Mouse (Mus musculus): Measurements from ENCODE around the gene Crb2. TPM values are rescaled to one million over a fixed set of nuclear protein-coding genes. Genes with fewer than 3 reads are reported as not detected.

The Crb2 gene
- polyA plus RNA-seq, 1 experiment from 2014 or later: 7.7 TPM

DNA sequence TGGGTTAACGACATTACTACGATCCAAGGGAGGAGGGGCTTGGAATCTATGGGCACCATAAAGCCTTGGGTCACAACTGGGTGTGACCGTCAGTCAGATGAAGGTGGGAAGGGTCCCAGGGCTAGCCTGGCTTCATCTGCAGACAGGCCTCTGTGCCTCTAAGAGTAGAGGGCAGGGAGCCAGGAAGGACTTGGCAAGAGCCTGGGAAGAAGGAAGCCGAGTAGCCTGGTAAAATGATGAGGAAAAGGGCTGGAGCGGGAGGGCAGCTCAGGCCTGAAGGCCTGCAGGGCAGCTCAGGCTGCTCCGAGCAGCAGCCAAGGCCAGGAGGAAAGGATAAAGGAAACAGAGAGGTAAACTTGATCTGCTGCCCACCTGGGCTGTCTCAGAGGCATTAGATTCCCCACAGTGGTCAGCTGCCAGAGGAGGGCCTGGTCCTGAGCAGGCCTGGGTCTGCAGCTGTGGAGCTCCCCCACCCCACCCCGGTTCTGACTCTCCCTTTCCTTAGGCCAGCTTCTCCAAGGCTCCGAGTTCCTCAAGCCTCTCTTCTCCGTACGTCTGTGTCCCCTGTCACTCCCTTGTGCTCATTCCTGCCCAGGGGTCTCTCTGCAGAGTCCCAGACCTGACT, 27.5 kb upstream of the Crb2 start:
- no peaks in the 10 kb centered on the region for H3K9me3 ChIP-seq (ENCODE audit: control insufficient read depth, low read length)
- no peak overlapping the region for H3K4me2 ChIP-seq (replicated peaks; ENCODE audit: low read depth, low read length)
- H3K4me3 ChIP-seq (ENCODE audit: low read depth, low read length): no peak overlapping the region
- DNase-seq (ENCODE audit: low spot score) (no peak), ATAC-seq (ENCODE audit: low FRiP score) (no peak)
- H3K27ac ChIP-seq (ENCODE audit: low read depth, low read length): no peak overlapping the region
- H3K4me1 ChIP-seq (replicated peaks; ENCODE audit: control insufficient read depth, insufficient read depth, low read length): no peaks in the 10 kb centered on the region
- H3K36me3 ChIP-seq (ENCODE audit: control insufficient read depth, insufficient read depth, low read length): no peaks in the 10 kb centered on the region
- 55% methylated on average over 10 of the region's 10 CpGs for WGBS
- no peak overlapping the region for H3K9ac ChIP-seq (ENCODE audit: low read depth, low read length)
- no peaks in the 10 kb centered on the region for H3K27me3 ChIP-seq (ENCODE audit: control insufficient read depth, insufficient read depth, low read length)

DNA sequence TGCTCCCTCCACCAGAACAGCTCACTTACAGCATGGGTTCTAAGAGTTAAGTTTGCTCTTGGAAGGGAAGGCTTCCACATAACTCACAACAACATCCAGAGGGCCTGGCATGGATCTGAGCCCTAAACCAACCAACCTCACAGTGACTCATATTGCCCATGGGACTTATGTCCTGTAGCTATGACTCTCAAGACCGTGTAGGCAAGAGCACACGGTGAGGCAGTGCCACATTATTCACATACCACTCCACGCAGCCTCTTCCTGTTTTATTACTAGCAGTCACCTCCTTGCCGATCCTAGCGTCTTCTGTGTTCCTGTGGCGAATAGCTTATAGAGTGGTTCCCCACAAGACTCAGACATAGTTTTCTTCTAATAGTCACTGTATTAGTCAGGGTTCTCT, 26.7 kb upstream of the Crb2 start:
- Histone ChIP-seq H3K36me3 (ENCODE audit: control insufficient read depth, insufficient read depth, low read length) (no peaks in the 10 kb centered on the region), H3K4me3 (ENCODE audit: low read depth, low read length) (no peak overlapping the region), H3K4me1 (replicated peaks; ENCODE audit: control insufficient read depth, insufficient read depth, low read length) (no peaks in the 10 kb centered on the region), H3K4me2 (replicated peaks; ENCODE audit: low read depth, low read length) (no peak overlapping the region), H3K9ac (ENCODE audit: low read depth, low read length) (no peak overlapping the region), H3K9me3 (ENCODE audit: control insufficient read depth, low read length) (no peaks in the 10 kb centered on the region), H3K27me3 (ENCODE audit: control insufficient read depth, insufficient read depth, low read length) (no peaks in the 10 kb centered on the region), H3K27ac (ENCODE audit: low read depth, low read length) (no peak overlapping the region)
- WGBS: 77% methylated on average over 6 of the region's 6 CpGs
- DNase-seq (ENCODE audit: low spot score) (no peak), ATAC-seq (ENCODE audit: low FRiP score) (no peak)

DNA sequence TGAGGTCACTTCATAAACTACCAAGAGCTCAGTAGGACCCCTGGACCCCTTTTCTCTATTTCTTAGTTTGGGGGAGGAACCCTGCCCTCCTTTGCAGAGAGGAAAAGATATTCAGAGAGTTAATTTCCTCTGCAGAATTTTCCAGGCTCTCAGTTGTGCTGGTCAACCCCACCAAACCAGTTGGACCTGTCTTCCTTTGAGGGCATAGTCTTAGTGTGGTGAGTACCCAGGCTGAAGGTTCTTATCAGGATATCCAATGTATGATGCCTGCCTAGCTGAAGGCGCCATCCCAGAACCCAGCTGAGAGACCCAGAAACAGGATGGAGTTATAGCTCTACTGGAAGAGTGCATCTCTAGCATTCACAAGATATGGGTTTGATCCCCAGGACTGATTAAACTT, 24.9 kb upstream of the Crb2 start:
- Histone ChIP-seq H3K9me3 (ENCODE audit: control insufficient read depth, low read length) (no peaks in the 10 kb centered on the region), H3K36me3 (ENCODE audit: control insufficient read depth, insufficient read depth, low read length) (no peaks in the 10 kb centered on the region), H3K27ac (ENCODE audit: low read depth, low read length) (no peak overlapping the region), H3K27me3 (ENCODE audit: control insufficient read depth, insufficient read depth, low read length) (no peaks in the 10 kb centered on the region), H3K4me1 (replicated peaks; ENCODE audit: control insufficient read depth, insufficient read depth, low read length) (no peaks in the 10 kb centered on the region), H3K4me3 (ENCODE audit: low read depth, low read length) (no peak overlapping the region), H3K9ac (ENCODE audit: low read depth, low read length) (no peak overlapping the region), H3K4me2 (replicated peaks; ENCODE audit: low read depth, low read length) (no peak overlapping the region)
- DNase-seq (ENCODE audit: low spot score): no peak
- no peak for ATAC-seq (ENCODE audit: low FRiP score)
- 97% methylated on average over 1 of the region's 1 CpGs for WGBS

DNA sequence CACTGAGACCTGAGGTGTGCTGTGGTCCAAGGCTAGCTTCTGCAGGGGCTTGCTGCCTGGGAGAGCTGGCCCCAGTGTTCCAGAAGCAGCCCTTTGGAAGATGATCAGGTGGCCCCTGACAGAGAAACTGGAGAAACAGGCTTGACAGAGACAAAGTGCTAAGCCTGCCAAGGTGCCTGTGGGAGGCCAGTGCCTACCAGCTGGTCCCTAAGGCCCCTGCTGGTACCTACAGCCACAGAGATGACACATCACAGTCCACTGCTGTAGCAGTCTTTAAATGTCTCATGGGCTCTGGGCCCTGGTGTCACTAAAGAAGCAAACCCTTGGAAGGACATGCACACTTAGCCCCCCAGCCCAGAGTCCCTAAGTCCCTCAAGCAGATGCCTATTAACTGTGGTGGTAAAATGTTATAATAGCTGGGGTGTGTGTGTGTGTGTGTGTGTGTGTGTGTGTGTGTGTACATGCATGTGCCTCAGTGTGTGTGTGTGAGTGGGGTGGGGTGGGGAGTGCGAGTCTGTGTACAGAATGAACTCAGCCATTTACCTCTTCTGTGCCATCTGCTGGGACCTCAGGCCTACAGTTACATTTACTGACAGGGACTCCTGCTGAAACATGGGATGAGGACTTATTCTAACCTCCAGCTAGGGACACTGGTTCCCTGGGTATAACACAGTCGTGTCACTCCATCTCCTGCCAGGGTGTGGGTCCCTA, 19.7 kb upstream of the Crb2 start:
- Histone ChIP-seq H3K27ac (ENCODE audit: low read depth, low read length) (no peak overlapping the region), H3K4me3 (ENCODE audit: low read depth, low read length) (no peak overlapping the region), H3K4me1 (replicated peaks; ENCODE audit: control insufficient read depth, insufficient read depth, low read length) (no peaks in the 10 kb centered on the region; the same call in 1 of the 2 replicates), H3K9me3 (ENCODE audit: control insufficient read depth, low read length) (no peaks in the 10 kb centered on the region), H3K27me3 (ENCODE audit: control insufficient read depth, insufficient read depth, low read length) (no peaks in the 10 kb centered on the region), H3K36me3 (ENCODE audit: control insufficient read depth, insufficient read depth, low read length) (no peaks in the 10 kb centered on the region), H3K9ac (ENCODE audit: low read depth, low read length) (no peak overlapping the region), H3K4me2 (replicated peaks; ENCODE audit: low read depth, low read length) (no peak overlapping the region)
- ATAC-seq (ENCODE audit: low FRiP score) (no peak), DNase-seq (ENCODE audit: low spot score) (no peak)
- 78% methylated on average over 2 of the region's 2 CpGs for WGBS

DNA sequence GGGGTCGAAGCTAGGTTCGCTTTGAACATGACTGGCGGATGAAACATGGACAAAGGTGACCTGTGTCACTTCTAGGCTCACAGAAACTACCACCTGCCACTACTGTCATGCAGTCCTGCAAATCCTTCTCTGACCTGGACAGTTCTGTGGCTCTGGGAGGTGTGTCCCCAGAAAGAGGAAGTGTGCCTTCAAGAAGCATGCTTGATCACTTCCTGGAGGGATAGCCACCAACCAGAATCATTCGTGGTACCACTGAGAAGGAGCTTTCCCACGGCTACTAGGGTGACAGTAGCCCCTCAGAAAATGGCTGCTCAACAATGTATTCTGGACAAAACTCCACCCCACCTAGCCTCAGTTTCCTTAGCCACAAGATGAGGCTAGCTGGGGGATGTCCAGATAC, 19.0 kb upstream of the Crb2 start:
- H3K27me3 ChIP-seq (ENCODE audit: control insufficient read depth, insufficient read depth, low read length): no peaks in the 10 kb centered on the region
- no peak for ATAC-seq (ENCODE audit: low FRiP score)
- WGBS: 89% methylated on average over 5 of the region's 5 CpGs
- H3K4me2 ChIP-seq (replicated peaks; ENCODE audit: low read depth, low read length): no peak overlapping the region
- no peaks in the 10 kb centered on the region for H3K36me3 ChIP-seq (ENCODE audit: control insufficient read depth, insufficient read depth, low read length)
- DNase-seq (ENCODE audit: low spot score): no peak
- no peaks in the 10 kb centered on the region for H3K9me3 ChIP-seq (ENCODE audit: control insufficient read depth, low read length)
- no peak overlapping the region for H3K4me3 ChIP-seq (ENCODE audit: low read depth, low read length)
- no peaks in the 10 kb centered on the region; the same call in 1 of the 2 replicates for H3K4me1 ChIP-seq (replicated peaks; ENCODE audit: control insufficient read depth, insufficient read depth, low read length)
- no peak overlapping the region for H3K9ac ChIP-seq (ENCODE audit: low read depth, low read length)
- no peak overlapping the region for H3K27ac ChIP-seq (ENCODE audit: low read depth, low read length)

DNA sequence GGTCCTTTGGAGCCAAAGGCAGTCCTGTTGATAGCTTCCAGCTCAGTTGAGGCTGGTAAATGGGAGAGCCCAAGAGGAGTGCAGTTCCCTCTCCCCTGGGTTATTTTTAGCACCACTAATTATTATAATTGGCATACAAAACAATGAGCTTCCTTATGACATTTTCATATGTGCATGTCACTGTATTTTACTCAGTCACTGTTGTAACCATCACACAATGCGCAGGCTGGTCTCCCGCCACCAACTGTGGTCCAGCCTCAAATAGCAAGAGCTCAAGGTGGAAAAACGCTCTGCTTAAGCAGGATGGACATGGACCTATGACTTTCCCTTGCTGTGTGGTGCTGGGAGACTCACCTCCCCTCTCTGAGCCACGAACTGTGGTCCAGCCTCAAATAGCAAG, 18.3 kb upstream of the Crb2 start:
- ATAC-seq (ENCODE audit: low FRiP score) (0 out of 2 replicates have a peak, but pooled peaks have one; percentile 2), DNase-seq (ENCODE audit: low spot score) (no peak)
- Histone ChIP-seq H3K9me3 (ENCODE audit: control insufficient read depth, low read length) (no peaks in the 10 kb centered on the region), H3K4me1 (replicated peaks; ENCODE audit: control insufficient read depth, insufficient read depth, low read length) (no peaks in the 10 kb centered on the region; the same call in 1 of the 2 replicates), H3K27me3 (ENCODE audit: control insufficient read depth, insufficient read depth, low read length) (no peaks in the 10 kb centered on the region; the same call in 1 of the 2 replicates), H3K4me3 (ENCODE audit: low read depth, low read length) (no peak overlapping the region), H3K27ac (ENCODE audit: low read depth, low read length) (peak overlapping the region; percentile 61), H3K4me2 (replicated peaks; ENCODE audit: low read depth, low read length) (no peak overlapping the region), H3K36me3 (ENCODE audit: control insufficient read depth, insufficient read depth, low read length) (no peaks in the 10 kb centered on the region), H3K9ac (ENCODE audit: low read depth, low read length) (peak overlapping the region; percentile 21; the same call in 1 of the 2 replicates)
- WGBS: 82% methylated on average over 4 of the region's 4 CpGs

DNA sequence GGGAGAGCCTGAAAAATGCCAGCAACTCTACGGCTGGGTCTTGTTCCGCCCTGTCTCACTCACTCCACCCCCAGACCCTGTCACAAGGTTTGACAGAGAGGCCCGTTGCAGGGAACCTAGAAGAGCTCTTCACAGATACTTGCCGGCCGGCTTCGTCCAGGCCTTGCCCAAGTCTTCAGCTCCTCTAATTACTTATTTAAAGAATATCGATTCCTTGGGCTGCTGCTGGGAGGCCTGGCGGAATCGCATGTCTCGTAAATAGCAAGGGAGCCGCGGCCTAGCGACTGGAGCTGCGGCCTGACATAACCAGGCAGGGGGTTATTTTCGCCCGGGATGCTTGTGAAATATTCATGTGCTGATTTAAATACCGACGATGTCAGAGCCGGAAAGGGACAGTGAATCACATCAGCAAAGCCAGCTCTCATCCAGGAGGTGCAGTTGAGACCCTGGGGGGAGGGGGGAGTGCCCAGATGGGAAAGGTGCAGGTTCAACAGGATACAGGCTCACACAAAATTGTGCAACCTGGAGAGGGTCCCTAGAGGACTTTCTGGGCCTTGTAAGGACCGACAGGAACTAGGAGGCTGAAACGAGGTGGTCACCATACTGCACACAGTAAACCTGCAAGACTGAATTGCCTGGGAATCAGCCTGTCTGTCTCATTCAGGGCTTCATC, 17.6 kb upstream of the Crb2 start:
- peak overlapping the region; percentile 8; the same call in 1 of the 2 replicates for H3K4me2 ChIP-seq (replicated peaks; ENCODE audit: low read depth, low read length)
- DNase-seq (ENCODE audit: low spot score) (peak; percentile 64), ATAC-seq (ENCODE audit: low FRiP score) (peak; percentile 74)
- H3K36me3 ChIP-seq (ENCODE audit: control insufficient read depth, insufficient read depth, low read length): no peaks in the 10 kb centered on the region
- H3K27me3 ChIP-seq (ENCODE audit: control insufficient read depth, insufficient read depth, low read length): no peaks in the 10 kb centered on the region; the same call in 1 of the 2 replicates
- peak overlapping the region; percentile 61 for H3K27ac ChIP-seq (ENCODE audit: low read depth, low read length)
- no peak overlapping the region for H3K4me3 ChIP-seq (ENCODE audit: low read depth, low read length)
- H3K9me3 ChIP-seq (ENCODE audit: control insufficient read depth, low read length): no peaks in the 10 kb centered on the region
- H3K9ac ChIP-seq (ENCODE audit: low read depth, low read length): peak overlapping the region; percentile 21; the same call in 1 of the 2 replicates
- H3K4me1 ChIP-seq (replicated peaks; ENCODE audit: control insufficient read depth, insufficient read depth, low read length): no peaks in the 10 kb centered on the region; the same call in 1 of the 2 replicates
- 10% methylated on average over 21 of the region's 21 CpGs for WGBS

DNA sequence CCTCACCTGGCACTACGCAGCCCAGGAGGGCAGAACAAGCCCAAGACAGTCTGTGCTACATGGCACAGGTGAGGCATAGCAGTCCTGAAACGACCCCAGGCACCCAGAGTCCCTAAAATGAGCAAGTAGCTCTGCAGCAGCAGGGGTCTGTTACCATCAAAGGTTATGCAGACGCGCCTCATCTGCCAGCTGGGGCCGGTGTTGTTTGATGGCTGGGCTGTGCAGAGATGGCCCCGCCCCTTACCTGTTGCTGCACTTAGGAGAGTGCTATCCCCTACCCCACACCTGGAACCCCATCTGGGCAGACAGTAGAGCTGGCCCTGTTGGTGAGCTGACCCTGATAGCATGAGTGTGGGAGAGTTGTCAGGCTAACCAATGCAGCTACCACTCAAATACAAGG, 15.4 kb upstream of the Crb2 start:
- Histone ChIP-seq H3K27me3 (ENCODE audit: control insufficient read depth, insufficient read depth, low read length) (no peaks in the 10 kb centered on the region; the same call in 1 of the 2 replicates), H3K9ac (ENCODE audit: low read depth, low read length) (no peak overlapping the region), H3K27ac (ENCODE audit: low read depth, low read length) (no peak overlapping the region), H3K4me2 (replicated peaks; ENCODE audit: low read depth, low read length) (no peak overlapping the region), H3K4me1 (replicated peaks; ENCODE audit: control insufficient read depth, insufficient read depth, low read length) (no peaks in the 10 kb centered on the region; the same call in 1 of the 2 replicates), H3K36me3 (ENCODE audit: control insufficient read depth, insufficient read depth, low read length) (no peaks in the 10 kb centered on the region), H3K9me3 (ENCODE audit: control insufficient read depth, low read length) (no peaks in the 10 kb centered on the region), H3K4me3 (ENCODE audit: low read depth, low read length) (no peak overlapping the region)
- no peak for ATAC-seq (ENCODE audit: low FRiP score)
- WGBS: 23% methylated on average over 6 of the region's 6 CpGs
- DNase-seq (ENCODE audit: low spot score): no peak

Measured in hindbrain, embryonic 11.5 days (tissue).